Mouse (Mus musculus) midbrain, embryonic 10.5 days (tissue): ENCODE measurements around the gene Lamtor2. TPM values are rescaled to one million over a fixed set of nuclear protein-coding genes. Genes with fewer than 3 reads are reported as not detected.

ENCODE experiments used
- DNase-seq: peaks from one replicate; pipeline ENCODE4 v3.0.0-alpha.2; 2017; ENCODE audit warnings: low spot score
- H3K27ac ChIP-seq: fragments of 300-500 bp; sonication (generic); replicated peaks from 2 replicates; pipeline ENCODE4 v1.5.1; 2016; ENCODE audit warnings: mild to moderate bottlenecking
- H3K27me3 ChIP-seq: fragments of 300-500 bp; sonication (generic); 2 replicates; pipeline ENCODE4 v1.6.1; 2016; ENCODE audit warnings: low read depth, mild to moderate bottlenecking; ENCODE audit not compliant: poor library complexity, severe bottlenecking
- H3K36me3 ChIP-seq: fragments of 300-500 bp; sonication (generic); 2 replicates; pipeline ENCODE4 v1.6.1; 2016; ENCODE audit warnings: mild to moderate bottlenecking, moderate library complexity
- H3K4me1 ChIP-seq: fragments of 300-500 bp; sonication (generic); 2 replicates; pipeline ENCODE4 v1.6.1; 2016
- H3K4me3 ChIP-seq: fragments of 300-500 bp; sonication (generic); 2 replicates; pipeline ENCODE4 v1.5.1; 2016; ENCODE audit warnings: mild to moderate bottlenecking, moderate library complexity
- H3K9me3 ChIP-seq: fragments of 300-500 bp; sonication (generic); replicated peaks from 2 replicates; pipeline ENCODE4 v1.6.1; 2016; ENCODE audit warnings: mild to moderate bottlenecking
- WGBS: fragments of 180-500 bp; shearing (Covaris S2); methylation state at CpG from one replicate; pipeline ENCODE4 v1.1.7; 2016; 5-methylcytosine and 5-hydroxymethylcytosine counted together
- polyA plus RNA-seq: library from polyadenylated mRNA; unstranded; fragments of >200 nt; fragmentation: Nextera tagmentation; extraction: Ambion mirVana; gene quantifications from 2 replicates; pipeline ENCODE4 v1.2.1, GENCODE M21; 2016

Lamtor2 gene
- polyA plus RNA-seq, 1 experiment from 2014 or later: 175 TPM

DNA sequence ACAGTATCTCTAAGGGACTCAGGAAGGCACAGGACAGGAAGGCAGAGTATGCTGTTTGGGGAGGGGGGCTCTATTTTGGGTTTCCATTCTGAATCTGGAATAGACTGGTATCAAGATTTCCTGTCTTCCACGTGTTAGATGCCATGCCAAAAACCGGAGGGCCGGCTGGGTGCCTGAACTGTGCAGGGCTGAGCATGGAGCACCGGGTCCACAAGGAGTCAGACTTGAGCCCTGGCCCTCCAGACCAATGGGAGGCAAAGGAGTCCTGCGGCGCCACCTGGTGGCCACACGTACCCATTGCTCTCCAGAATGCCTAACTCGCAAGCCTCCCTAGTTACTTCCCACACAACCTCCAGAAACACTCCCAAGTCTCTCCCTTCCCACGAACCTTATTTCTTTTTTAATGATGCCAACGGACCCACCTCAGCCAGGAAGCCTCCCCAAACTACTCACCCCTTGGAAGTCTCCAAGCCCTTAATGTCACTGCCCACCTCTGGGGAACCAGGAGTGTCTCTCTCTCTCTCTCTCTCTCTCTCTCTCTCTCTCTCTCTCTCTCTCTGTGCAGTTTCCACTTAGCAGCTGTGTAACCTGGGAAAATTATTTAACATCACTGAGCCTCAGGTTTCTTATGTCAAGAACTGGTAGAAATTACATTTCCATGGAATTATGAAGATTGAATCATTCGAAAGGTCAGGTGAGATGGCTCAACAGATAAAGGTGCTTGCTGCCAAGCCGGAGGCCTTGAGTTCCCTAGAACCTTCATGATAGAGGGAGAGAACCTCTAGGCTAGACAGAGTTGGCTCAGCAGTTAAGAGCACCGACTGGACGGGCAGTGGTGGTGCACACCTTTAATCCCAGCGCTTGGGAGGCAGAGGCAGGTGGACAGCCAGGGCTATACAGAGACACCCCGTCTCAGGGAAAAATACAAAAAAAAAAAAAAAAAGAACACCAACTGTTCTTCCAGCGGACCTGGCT, 26.4 kb downstream of the Lamtor2 start:
- Histone ChIP-seq H3K27me3 (no peaks in the 10 kb centered on the region), H3K9me3 (no peaks in the 10 kb centered on the region), H3K4me1 (peaks cover 57% of the 10 kb centered on the region), H3K27ac (peak overlapping the region; percentile 24; the same call in 1 of the 2 replicates), H3K4me3 (peak overlapping the region; percentile 34; the same call in 1 of the 2 replicates), H3K36me3 (peaks cover 34% of the 10 kb centered on the region)
- peak; percentile 92 for DNase-seq
- 34% methylated on average over 17 of the region's 17 CpGs for WGBS

DNA sequence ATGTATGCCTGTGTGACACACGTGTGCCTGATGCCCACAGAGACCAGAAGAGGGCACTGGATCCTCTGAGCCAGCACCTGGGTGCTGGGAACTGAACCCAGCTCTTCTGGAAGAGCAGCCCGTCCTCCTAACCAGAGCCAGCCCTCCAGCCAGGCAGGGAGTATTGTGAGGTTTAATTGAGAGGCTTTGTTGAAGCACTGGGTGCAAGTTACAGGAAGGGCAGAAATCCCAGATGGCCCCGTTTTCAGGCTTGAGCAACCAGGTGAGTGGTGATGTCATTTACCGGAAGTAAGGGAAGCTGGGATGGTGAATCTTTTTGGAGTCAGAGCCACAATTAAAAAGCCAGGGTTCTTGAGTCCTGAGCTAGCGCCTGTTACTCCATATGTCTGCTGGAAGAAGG, 27.9 kb downstream of the Lamtor2 start:
- H3K9me3 ChIP-seq: no peaks in the 10 kb centered on the region
- peaks cover 34% of the 10 kb centered on the region for H3K36me3 ChIP-seq
- no peak overlapping the region for H3K27ac ChIP-seq
- peaks cover 48% of the 10 kb centered on the region for H3K4me1 ChIP-seq
- H3K27me3 ChIP-seq: no peaks in the 10 kb centered on the region
- no peak for DNase-seq
- 91% methylated on average over 5 of the region's 5 CpGs for WGBS
- H3K4me3 ChIP-seq: no peak overlapping the region

DNA sequence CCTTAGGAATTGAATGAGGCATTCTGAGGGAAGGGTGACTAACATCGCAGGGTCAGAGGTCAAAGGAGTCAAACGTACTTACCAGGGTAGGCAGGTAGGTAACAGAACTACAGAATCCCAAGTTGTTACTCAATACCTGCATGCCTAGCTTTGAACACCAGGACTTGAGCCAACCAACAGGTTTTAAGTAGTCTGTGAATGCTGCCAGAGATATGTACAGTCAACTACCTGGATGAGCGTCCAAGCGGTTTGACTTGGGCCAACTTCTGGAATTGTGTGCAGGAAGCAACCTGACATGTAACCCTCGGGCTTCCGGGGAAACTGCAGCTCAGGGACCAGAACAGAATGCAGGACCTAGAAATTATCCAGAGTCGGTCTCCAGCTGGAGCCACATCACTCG, 29.8 kb downstream of the Lamtor2 start:
- Histone ChIP-seq H3K4me1 (peaks cover 28% of the 10 kb centered on the region), H3K9me3 (no peaks in the 10 kb centered on the region), H3K36me3 (peaks cover 34% of the 10 kb centered on the region), H3K27ac (no peak overlapping the region), H3K27me3 (no peaks in the 10 kb centered on the region), H3K4me3 (no peak overlapping the region)
- DNase-seq: no peak
- 94% methylated on average over 8 of the region's 8 CpGs for WGBS

GRCm38 (mm10) chr3:88521803-88522331, 31.0 kb downstream of the Lamtor2 start:
- Histone ChIP-seq H3K36me3 (peaks cover 29% of the 10 kb centered on the region), H3K9me3 (no peaks in the 10 kb centered on the region), H3K27ac (no peak overlapping the region), H3K4me3 (no peak overlapping the region), H3K27me3 (no peaks in the 10 kb centered on the region), H3K4me1 (peaks cover 16% of the 10 kb centered on the region)
- peak; percentile 77 for DNase-seq
- 37% methylated on average over 9 of the region's 9 CpGs for WGBS

- H3K27ac ChIP-seq: no peak overlapping the region
- no peaks in the 10 kb centered on the region for H3K27me3 ChIP-seq
- H3K9me3 ChIP-seq: no peaks in the 10 kb centered on the region
- 92% methylated on average over 6 of the region's 6 CpGs for WGBS
- H3K4me1 ChIP-seq: peaks cover 9% of the 10 kb centered on the region
- peaks cover 29% of the 10 kb centered on the region for H3K36me3 ChIP-seq
- no peak overlapping the region for H3K4me3 ChIP-seq
- no peak for DNase-seq
Measured at GRCm38 (mm10) chr3:88521156-88521555, 31.7 kb downstream of the Lamtor2 start.

DNA sequence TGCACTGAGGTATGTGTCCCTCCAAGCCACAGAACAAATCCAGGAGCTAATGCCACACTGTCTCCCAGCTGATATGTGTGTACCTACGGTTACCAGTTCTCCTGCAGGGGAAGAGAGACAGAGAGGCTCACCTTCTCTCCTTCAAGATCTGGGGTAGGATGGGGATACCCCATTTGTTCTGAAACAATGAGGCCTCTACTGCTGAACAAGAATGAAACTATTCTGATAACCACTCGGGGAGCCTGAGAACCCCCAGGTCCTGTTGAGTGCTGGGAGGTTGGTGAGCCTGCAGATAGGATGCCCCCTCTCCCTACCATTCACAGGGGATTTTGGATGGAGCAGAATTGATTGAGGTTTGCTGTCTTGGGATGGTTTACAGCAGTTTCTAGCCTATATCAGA, 32.8 kb downstream of the Lamtor2 start:
- no peak overlapping the region for H3K27ac ChIP-seq
- H3K9me3 ChIP-seq: no peaks in the 10 kb centered on the region
- H3K27me3 ChIP-seq: no peaks in the 10 kb centered on the region
- 0 out of 2 replicates have a peak, but pooled peaks cover 3% of the 10 kb centered on the region for H3K4me1 ChIP-seq
- DNase-seq: no peak
- peaks cover 26% of the 10 kb centered on the region for H3K36me3 ChIP-seq
- 90% methylated on average over 2 of the region's 2 CpGs for WGBS
- no peak overlapping the region for H3K4me3 ChIP-seq

DNA sequence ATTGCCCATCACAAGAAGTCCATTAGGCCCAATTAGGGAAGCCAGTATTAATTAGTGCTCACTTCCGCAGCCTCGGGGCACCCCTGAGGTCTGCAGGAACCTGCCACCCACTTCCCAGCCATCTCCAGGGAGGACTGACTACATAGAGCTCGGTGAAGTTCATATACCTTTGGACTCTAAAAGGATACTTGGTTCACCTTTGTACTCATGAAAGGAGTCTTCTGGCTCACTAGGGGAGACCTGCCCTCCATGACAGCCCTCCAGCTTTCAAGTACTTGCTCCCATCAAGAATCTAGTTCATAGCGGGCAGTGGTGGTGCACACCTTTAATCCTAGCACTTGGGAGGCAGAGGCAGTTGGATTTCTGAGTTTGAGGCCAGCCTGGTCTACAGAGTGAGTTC, 34.5 kb downstream of the Lamtor2 start:
- no peak overlapping the region for H3K4me3 ChIP-seq
- 91% methylated on average over 4 of the region's 4 CpGs for WGBS

DNA sequence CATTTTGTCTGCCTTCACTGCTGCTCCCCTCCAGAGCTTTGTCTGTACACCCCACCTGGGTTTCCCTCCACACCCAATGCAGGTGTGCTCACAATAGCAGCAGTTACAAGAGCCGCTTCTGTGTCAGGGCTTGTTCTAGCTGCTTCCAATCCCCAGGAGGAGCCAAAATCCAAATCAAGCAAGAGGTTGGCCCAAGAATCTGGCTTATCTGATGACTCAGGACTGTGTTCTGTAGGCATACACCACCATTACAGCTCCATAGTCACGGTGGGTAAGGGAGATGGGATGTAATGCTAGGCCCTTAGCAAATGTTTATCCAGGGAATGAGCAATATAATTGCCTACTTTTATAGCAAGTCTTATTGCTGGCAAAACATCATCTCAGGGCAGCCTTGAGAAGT, 36.5 kb downstream of the Lamtor2 start:
- no peaks in the 10 kb centered on the region for H3K9me3 ChIP-seq
- H3K36me3 ChIP-seq: no peaks in the 10 kb centered on the region
- DNase-seq: no peak
- H3K4me3 ChIP-seq: no peak overlapping the region
- 84% methylated on average over 2 of the region's 2 CpGs for WGBS
- H3K27me3 ChIP-seq: no peaks in the 10 kb centered on the region
- no peak overlapping the region for H3K27ac ChIP-seq
- H3K4me1 ChIP-seq: peaks cover 31% of the 10 kb centered on the region

More for the DNA sequence above, 34.5 kb downstream of the Lamtor2 start:
- no peaks in the 10 kb centered on the region for H3K27me3 ChIP-seq
- no peak for DNase-seq
- H3K4me1 ChIP-seq: peaks cover 14% of the 10 kb centered on the region
- H3K27ac ChIP-seq: no peak overlapping the region
- H3K9me3 ChIP-seq: no peaks in the 10 kb centered on the region
- H3K36me3 ChIP-seq: peaks cover 10% of the 10 kb centered on the region

DNA sequence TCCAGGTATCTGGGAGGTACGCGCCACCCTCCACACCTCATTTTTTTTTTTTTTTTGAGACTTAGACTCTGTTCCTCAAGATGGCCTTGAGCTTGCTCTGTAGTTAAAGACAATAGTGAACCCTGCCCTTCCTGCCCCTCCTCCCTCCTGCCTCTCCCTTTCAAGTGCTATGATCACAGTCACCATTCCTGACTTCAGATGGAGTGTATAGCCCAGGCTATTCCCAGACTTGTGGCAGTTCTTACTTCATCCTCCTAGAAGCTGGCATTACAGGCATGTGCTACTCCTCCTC, 37.8 kb downstream of the Lamtor2 start:
- 93% methylated on average over 2 of the region's 2 CpGs for WGBS

DNA sequence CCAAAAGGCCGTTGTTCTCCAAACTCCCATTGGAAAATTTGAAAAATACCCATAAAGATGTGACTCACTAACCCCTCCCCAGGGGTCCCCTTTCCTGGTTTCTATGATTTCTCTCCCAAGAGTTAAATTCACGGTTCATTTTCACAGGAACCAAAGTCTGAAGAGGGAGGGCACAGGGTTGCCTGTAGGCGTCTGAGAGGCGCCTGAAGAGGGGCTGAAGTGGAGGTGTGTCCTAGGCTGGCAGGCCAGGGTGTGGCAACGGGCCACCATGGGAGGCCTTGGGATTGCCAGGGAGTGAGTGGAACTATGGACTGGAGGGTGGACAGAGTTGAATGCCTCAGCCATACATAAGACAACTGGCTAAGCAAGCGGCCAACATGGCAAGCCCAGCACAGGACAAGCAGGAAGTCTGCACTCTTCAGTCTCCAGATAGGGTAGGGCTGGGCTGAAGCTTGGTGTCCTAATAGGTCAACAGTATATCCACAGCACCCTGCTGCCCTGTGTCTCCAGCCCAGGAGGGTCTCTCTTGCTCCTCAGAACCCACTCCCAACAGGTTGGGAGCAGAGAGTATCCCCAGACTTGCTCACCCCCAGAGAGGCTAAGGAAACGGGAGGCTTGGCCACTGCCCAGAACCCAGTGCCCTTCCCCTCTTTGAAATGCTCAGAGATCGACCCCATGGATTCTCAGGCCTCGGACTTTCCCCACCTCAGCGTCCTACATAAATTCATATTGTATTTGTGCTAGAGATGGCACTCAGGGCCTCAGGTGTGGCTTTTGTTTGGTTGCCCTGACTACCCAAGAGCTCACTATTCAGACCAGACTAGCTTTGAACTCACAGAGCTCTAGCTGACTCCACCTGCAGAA, 38.4 kb downstream of the Lamtor2 start:
- Histone ChIP-seq H3K9me3 (no peaks in the 10 kb centered on the region), H3K27ac (no peak overlapping the region), H3K4me3 (no peak overlapping the region), H3K4me1 (peaks cover 46% of the 10 kb centered on the region), H3K36me3 (no peaks in the 10 kb centered on the region), H3K27me3 (no peaks in the 10 kb centered on the region)
- WGBS: 86% methylated on average over 10 of the region's 10 CpGs
- DNase-seq: no peak

More for the DNA sequence above, 37.8 kb downstream of the Lamtor2 start:
- Histone ChIP-seq H3K4me3 (no peak overlapping the region), H3K9me3 (no peaks in the 10 kb centered on the region), H3K4me1 (peaks cover 41% of the 10 kb centered on the region), H3K27me3 (no peaks in the 10 kb centered on the region), H3K27ac (no peak overlapping the region), H3K36me3 (no peaks in the 10 kb centered on the region)
- DNase-seq: no peak

- Histone ChIP-seq H3K9me3 (no peaks in the 10 kb centered on the region), H3K27ac (peak overlapping the region; percentile 69; the same call in 1 of the 2 replicates), H3K4me3 (0 out of 2 replicates have a peak overlapping the region, but pooled peaks have one; percentile 4), H3K27me3 (no peaks in the 10 kb centered on the region), H3K36me3 (no peaks in the 10 kb centered on the region), H3K4me1 (peaks cover 50% of the 10 kb centered on the region)
- no peak for DNase-seq
- 82% methylated on average over 7 of the region's 7 CpGs for whole genome bisulfite sequencing
Measured at GRCm38 (mm10) chr3:88513546-88514115, 39.2 kb downstream of the Lamtor2 start.

DNA sequence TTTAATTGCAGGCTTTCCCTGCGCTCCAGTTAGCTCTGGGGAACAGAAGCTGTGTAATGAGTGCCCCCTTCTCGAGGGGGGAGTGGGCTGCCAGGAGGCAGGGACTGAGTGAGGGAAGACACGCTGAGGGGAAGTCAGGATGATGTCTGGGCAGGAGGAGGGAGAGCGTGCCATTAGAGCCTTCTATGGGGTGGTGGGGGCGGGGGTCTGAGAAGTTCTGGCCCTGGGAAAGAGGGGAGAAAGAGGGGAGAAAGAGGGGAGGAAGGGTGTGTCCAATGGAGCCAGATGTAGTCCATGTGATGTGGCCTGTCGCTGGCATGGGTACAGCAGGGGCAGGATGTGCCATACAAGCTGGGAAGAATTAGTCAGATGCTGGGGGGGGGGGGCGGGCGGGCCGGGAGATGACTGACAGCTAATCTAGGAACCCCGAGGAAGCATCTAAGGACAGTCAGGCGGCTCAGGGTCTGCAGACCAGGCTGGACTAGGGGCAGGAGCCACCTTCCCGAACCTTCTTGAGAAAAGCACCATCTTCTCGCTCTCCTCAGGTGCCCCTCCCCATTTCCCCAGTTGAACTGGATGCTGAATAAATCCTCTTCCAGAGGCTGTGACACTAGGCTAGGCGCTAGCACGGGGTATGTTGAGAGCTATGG, 39.9 kb downstream of the Lamtor2 start:
- H3K36me3 ChIP-seq: no peaks in the 10 kb centered on the region
- 56% methylated on average over 15 of the region's 15 CpGs for WGBS
- H3K27ac ChIP-seq: peak overlapping the region; percentile 69
- H3K27me3 ChIP-seq: no peaks in the 10 kb centered on the region
- peak overlapping the region; percentile 4; the same call in 1 of the 2 replicates for H3K4me3 ChIP-seq
- H3K9me3 ChIP-seq: no peaks in the 10 kb centered on the region
- DNase-seq: no peak
- H3K4me1 ChIP-seq: peaks cover 50% of the 10 kb centered on the region
